Mouse (Mus musculus) neural tube, embryonic 15.5 days (tissue): Measurements from ENCODE around the gene Tmtc2. TPM values are rescaled to one million over a fixed set of nuclear protein-coding genes. Genes with fewer than 3 reads are reported as not detected.

Experiments used
- ATAC-seq: fragments of 200-750 bp; cut with Nextera tagmentation; 2 replicates; pipeline ENCODE4 v1.8.0; 2017; ENCODE audit warnings: mild to moderate bottlenecking, moderate TSS enrichment, moderate library complexity; ENCODE audit not compliant: low FRiP score
- H3K27ac ChIP-seq: fragments of 300-500 bp; sonication (generic); replicated peaks from 2 replicates; pipeline ENCODE4 v1.5.1; 2015; ENCODE audit warnings: mild to moderate bottlenecking, inconsistent platforms
- H3K27me3 ChIP-seq: fragments of 300-500 bp; sonication (generic); replicated peaks from 2 replicates; pipeline ENCODE4 v1.6.1; 2015; ENCODE audit warnings: inconsistent platforms
- H3K36me3 ChIP-seq: fragments of 300-500 bp; sonication (generic); 2 replicates; pipeline ENCODE4 v1.6.1; 2015; ENCODE audit warnings: inconsistent platforms
- H3K4me1 ChIP-seq: fragments of 300-500 bp; sonication (generic); 2 replicates; pipeline ENCODE4 v1.6.1; 2015; ENCODE audit warnings: inconsistent platforms
- H3K4me2 ChIP-seq: fragments of 300-500 bp; sonication (generic); 2 replicates; pipeline ENCODE4 v1.6.1; 2015; ENCODE audit warnings: inconsistent platforms, mild to moderate bottlenecking, moderate library complexity
- H3K4me3 ChIP-seq: fragments of 300-500 bp; sonication (generic); replicated peaks from 2 replicates; pipeline ENCODE4 v1.5.1; 2015; ENCODE audit warnings: mild to moderate bottlenecking, inconsistent platforms
- H3K9ac ChIP-seq: fragments of 300-500 bp; sonication (generic); replicated peaks from 2 replicates; pipeline ENCODE4 v1.6.1; 2015; ENCODE audit warnings: mild to moderate bottlenecking, inconsistent platforms
- H3K9me3 ChIP-seq: fragments of 300-500 bp; sonication (generic); replicated peaks from 2 replicates; pipeline ENCODE4 v1.6.1; 2016; ENCODE audit warnings: inconsistent platforms
- WGBS: fragments of 180-500 bp; shearing (Covaris S2); methylation state at CpG from one replicate; pipeline ENCODE4 v1.1.7; 2015; ENCODE audit warnings: mixed read lengths; 5-methylcytosine and 5-hydroxymethylcytosine counted together
- polyA plus RNA-seq: library from polyadenylated mRNA; unstranded; fragments of >200 nt; fragmentation: Nextera tagmentation; extraction: Ambion mirVana; gene quantifications from 2 replicates; pipeline ENCODE4 v1.2.1, GENCODE M21; 2015

Tmtc2 gene
- polyA plus RNA-seq, 1 experiment from 2014 or later: 7.8 TPM

DNA sequence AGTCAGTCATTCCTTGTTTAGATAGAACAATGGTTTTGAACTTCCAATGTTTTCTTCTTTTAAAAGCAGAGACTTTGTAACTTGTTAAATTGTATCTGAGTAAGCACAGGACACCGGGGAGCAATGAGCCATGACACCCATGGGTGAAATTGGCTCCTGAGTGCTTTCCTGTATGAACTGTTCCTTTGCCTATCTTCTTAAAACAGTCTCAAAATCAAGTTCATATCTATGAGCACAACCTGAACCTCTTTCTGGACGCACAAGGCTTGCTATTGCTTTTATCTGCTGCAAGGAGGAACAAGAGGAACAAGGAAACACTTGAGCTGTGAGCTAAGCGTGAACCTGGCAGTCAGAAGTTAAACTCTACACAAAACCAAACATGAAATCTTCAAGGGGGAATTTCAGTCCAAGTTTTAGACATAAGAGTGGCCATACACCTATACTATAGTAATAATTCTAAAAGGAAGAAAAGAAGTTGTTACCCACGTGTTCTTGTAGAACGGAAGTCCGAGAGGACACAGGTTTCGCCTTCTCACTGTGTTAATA is 60.4 kb downstream of the Tmtc2 start:
- Histone ChIP-seq H3K4me3 (no peak overlapping the region), H3K4me2 (no peak overlapping the region), H3K36me3 (no peaks in the 10 kb centered on the region), H3K27me3 (no peaks in the 10 kb centered on the region), H3K9me3 (no peaks in the 10 kb centered on the region), H3K4me1 (peaks cover 20% of the 10 kb centered on the region), H3K27ac (no peak overlapping the region), H3K9ac (no peak overlapping the region)
- ATAC-seq: no peak
- WGBS: 68% methylated on average over 7 of the region's 7 CpGs

DNA sequence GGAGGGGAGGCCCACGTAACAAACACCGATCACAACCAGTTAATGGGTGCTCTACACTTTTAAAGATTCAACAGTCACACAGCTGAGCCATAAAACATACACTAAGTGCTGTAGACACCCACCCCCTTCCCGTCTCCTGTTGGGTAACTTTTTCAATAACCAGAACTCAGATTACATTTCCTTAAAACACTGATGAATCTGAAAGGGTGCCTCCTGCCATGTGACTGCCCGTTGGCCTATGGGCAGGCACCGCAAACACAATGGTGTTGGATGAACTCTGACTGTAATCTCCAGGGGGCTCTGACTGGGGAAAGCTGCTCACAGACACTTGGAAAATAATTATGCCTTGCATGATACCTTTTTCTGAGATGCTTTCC is 64.4 kb downstream of the Tmtc2 start:
- Histone ChIP-seq H3K4me3 (no peak overlapping the region), H3K4me1 (peaks cover 15% of the 10 kb centered on the region), H3K9me3 (no peaks in the 10 kb centered on the region), H3K36me3 (no peaks in the 10 kb centered on the region), H3K4me2 (peak overlapping the region; percentile 30), H3K27me3 (no peaks in the 10 kb centered on the region), H3K27ac (no peak overlapping the region), H3K9ac (no peak overlapping the region)
- WGBS: 21% methylated on average over 5 of the region's 5 CpGs
- no peak for ATAC-seq

DNA sequence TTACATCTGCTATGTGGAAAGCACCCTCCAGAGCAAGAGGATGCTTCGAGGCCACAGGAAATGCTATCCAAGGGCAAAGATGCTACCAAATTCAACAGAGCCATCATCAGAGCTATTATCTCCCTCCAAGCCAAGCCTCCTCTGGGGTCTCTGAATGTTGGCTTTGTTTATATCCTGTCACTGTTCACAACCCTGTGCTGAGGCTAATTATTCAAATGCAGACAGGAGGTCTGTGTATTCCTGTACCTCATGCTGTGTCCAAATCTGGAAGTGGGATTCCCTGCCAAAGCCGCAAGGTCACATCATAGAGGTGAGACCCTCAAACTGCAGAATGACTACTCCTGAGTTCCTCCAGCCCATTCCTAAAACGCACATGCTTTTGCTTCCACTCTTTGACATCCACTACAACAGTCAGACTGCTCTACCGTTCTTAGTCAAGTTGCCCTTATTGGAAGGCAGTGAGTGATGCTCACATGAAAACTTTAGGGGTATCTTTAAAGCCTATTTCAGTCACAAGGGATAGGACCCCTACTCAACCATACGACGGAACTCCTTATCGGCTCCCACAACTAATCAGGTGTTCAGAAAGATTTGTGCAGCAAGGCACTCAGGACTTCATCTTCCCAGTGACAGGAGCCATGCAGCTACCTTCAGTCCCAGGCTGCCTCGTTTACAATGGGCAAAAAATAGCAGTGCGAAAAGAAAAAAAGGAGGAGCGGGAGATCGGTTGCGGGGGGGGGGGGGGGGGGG is 64.9 kb downstream of the Tmtc2 start:
- Histone ChIP-seq H3K9me3 (no peaks in the 10 kb centered on the region), H3K27me3 (no peaks in the 10 kb centered on the region), H3K9ac (no peak overlapping the region), H3K4me3 (no peak overlapping the region), H3K4me1 (peaks cover 15% of the 10 kb centered on the region), H3K27ac (no peak overlapping the region), H3K4me2 (peak overlapping the region; percentile 30), H3K36me3 (no peaks in the 10 kb centered on the region)
- WGBS: 33% methylated on average over 10 of the region's 12 CpGs
- ATAC-seq: no peak; the same call in 1 of the 2 replicates

DNA sequence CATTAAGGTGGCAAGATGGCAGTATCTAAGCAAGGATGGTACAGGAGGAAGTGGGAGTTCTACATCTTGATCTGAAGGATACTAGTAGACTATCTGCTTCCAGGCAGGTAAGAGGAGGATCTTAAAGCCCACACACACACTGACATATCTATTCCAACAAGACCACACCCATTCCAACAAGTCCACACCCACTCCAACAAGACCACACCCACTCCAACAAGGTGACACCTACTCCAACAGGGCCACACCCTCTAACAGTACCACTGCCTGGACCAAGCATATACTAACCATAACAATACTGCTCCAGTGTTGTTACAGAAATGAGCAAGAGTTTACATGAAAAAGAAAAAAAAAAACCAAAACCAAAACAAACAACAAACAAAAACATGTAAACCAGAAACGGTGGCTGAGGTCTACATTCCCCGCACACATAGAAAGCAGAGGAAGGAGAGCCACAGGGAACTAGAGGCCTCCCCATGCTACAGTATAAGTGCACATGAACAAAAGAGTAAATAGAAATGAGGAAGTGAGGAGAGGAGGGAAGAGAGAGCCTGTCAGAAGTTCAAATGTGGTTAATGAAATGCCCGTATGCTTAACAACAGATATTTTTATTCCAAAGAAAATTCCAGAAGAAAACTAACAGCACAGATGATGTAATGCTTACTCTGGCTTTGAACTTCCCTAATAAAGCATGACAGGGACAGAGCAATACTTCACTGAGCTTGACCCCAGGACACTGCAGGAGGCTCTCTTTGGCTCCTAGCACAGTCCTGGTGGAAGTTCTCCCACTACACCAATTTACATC is 66.1 kb downstream of the Tmtc2 start:
- 61% methylated on average over 3 of the region's 3 CpGs for WGBS
- Histone ChIP-seq H3K4me1 (peaks cover 15% of the 10 kb centered on the region), H3K4me3 (no peak overlapping the region), H3K4me2 (no peak overlapping the region), H3K9me3 (no peaks in the 10 kb centered on the region), H3K9ac (no peak overlapping the region), H3K36me3 (no peaks in the 10 kb centered on the region), H3K27ac (no peak overlapping the region), H3K27me3 (no peaks in the 10 kb centered on the region)
- no peak for ATAC-seq

DNA sequence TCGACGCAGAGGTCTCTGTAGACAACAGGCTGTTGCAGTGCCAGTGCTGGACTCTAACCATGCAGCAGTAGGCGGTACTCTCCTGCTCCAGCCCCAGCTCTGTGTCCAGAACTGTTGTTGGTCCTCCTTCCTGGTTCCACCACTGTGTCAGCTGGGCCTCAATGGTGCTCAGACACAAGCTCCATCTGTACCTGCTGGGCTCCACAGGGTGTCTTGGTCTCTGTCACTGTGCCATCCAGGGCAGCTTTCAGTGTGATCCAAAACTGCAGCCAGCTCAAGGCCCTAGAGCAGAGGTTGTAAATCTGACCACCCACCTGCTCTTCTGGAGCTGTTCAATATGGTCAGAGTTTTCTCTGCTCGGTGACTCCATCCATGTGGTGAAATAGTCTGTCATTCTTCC is 68.2 kb downstream of the Tmtc2 start:
- H3K36me3 ChIP-seq: no peaks in the 10 kb centered on the region
- no peak for ATAC-seq
- H3K4me1 ChIP-seq: peaks cover 17% of the 10 kb centered on the region
- H3K27ac ChIP-seq: no peak overlapping the region
- no peaks in the 10 kb centered on the region for H3K9me3 ChIP-seq
- 90% methylated on average over 4 of the region's 4 CpGs for WGBS
- no peaks in the 10 kb centered on the region for H3K27me3 ChIP-seq
- H3K4me2 ChIP-seq: no peak overlapping the region
- no peak overlapping the region for H3K4me3 ChIP-seq
- H3K9ac ChIP-seq: no peak overlapping the region

DNA sequence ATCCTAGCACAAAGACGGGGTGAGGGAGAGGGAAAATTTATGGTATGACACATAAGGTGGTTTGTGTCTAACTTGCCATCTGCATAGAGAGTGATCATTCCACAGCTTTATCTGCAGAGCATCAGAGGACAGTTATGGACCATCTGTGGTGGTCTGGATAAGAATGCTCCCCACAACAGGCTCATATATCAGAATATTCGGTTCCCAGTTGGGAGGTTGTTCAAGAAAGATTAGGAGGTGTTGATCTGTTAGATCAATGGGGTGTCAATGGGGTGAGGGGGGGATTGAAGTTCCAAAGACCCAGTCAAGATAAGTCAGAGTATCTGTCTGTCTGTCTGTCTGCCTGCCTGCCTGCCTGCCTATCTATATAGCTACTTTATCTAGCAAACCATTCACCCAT is 69.8 kb downstream of the Tmtc2 start:
- no peaks in the 10 kb centered on the region for H3K27me3 ChIP-seq
- no peaks in the 10 kb centered on the region for H3K36me3 ChIP-seq
- no peak overlapping the region for H3K9ac ChIP-seq
- 76% methylated on average over 2 of the region's 2 CpGs for WGBS
- peaks cover 9% of the 10 kb centered on the region for H3K4me1 ChIP-seq
- H3K9me3 ChIP-seq: no peaks in the 10 kb centered on the region
- ATAC-seq: no peak
- no peak overlapping the region for H3K4me2 ChIP-seq
- H3K27ac ChIP-seq: no peak overlapping the region
- H3K4me3 ChIP-seq: no peak overlapping the region

DNA sequence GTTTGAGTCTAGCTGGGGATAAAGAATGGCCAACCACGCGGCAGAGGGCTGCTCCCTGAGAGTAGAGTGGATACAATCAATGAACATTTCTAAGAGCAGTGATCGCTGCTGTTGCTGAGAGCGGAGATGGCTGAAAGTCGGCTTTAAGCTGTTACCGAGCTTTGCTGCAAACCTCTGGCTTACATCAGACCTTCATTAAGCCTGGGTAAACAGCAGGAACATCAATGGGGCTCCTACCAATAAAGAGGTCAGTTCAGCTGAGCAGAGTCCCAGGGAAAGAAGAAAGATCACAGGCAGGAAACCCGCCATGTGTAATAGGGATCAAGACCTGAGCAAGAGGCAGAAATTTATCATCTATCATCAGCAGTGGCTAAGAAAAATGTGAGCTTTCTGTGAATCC is 72.5 kb downstream of the Tmtc2 start:
- Histone ChIP-seq H3K36me3 (no peaks in the 10 kb centered on the region), H3K9me3 (no peaks in the 10 kb centered on the region), H3K27me3 (no peaks in the 10 kb centered on the region), H3K9ac (no peak overlapping the region), H3K4me3 (no peak overlapping the region), H3K27ac (0 out of 2 replicates have a peak overlapping the region, but pooled peaks have one; percentile 33), H3K4me2 (no peak overlapping the region), H3K4me1 (0 out of 2 replicates have a peak, but pooled peaks cover 2% of the 10 kb centered on the region)
- 52% methylated on average over 7 of the region's 7 CpGs for WGBS
- ATAC-seq: no peak; the same call in 1 of the 2 replicates

DNA sequence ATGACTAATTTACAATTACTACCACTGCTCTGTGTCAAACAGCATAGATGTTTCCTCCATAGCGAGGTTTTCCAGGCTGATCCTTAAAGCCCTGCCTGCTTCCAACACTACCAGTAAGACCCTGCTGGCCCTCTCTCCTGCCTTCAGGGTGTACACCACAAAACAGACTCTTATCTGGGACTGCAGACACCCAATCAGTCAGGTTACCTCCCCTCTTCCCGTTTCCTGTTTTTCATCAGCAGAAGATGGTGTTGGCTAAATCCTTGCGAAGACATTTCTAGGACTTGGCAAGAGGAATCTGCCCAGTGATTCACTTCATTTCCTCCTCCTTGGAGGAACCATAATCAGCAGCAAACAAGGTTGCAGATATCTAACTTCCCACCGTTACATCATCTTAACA is 73.8 kb downstream of the Tmtc2 start:
- H3K27ac ChIP-seq: no peak overlapping the region
- no peaks in the 10 kb centered on the region for H3K36me3 ChIP-seq
- no peak overlapping the region for H3K9ac ChIP-seq
- no peak for ATAC-seq
- no peak overlapping the region for H3K4me3 ChIP-seq
- 0 out of 2 replicates have a peak, but pooled peaks cover 2% of the 10 kb centered on the region for H3K4me1 ChIP-seq
- no peaks in the 10 kb centered on the region for H3K9me3 ChIP-seq
- no peak overlapping the region for H3K4me2 ChIP-seq
- H3K27me3 ChIP-seq: no peaks in the 10 kb centered on the region
- WGBS: 83% methylated on average over 4 of the region's 4 CpGs

DNA sequence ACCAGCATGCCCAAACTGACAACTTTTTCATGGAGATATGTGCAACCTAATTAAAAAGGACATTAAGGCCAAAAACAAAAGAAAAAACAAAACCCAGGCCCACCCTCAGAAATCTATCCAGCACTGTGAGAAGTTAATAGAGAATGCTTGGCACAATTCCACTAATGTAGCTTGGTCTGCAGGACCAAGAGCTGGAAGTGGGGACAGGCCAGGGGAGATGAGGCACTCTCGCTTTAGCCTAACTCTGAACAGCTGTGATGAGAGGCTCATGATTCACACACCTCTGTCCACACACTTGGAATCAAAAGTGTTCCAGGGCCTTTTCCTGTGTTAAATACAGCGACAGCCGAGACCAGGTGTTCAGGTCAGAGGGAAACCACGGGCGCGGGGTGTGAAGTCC is 79.0 kb downstream of the Tmtc2 start:
- Histone ChIP-seq H3K4me2 (no peak overlapping the region), H3K9me3 (no peaks in the 10 kb centered on the region), H3K4me1 (peaks cover 8% of the 10 kb centered on the region; the same call in 1 of the 2 replicates), H3K27ac (no peak overlapping the region), H3K9ac (no peak overlapping the region), H3K27me3 (no peaks in the 10 kb centered on the region), H3K36me3 (no peaks in the 10 kb centered on the region), H3K4me3 (no peak overlapping the region)
- 84% methylated on average over 6 of the region's 6 CpGs for WGBS
- no peak for ATAC-seq

DNA sequence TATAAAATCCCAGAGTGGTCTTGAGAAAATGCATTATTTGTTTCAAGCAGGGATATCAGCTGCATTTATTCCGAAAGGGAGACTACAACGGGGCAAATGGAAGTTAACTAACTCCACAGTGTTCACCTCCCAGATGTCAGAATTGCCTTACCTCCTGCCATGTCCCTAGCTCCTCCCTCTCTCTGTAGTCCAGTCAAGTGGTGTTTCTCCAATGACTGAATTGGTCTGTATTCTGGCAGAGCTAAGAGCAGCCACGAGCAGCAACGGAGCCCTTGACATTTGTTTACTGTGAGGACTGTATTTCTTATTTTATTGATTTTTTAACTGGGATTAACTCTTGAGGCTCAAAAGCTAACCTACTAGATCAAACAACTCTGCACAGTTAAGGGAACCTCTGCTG is 81.8 kb downstream of the Tmtc2 start:
- 39% methylated on average over 4 of the region's 4 CpGs for WGBS

DNA sequence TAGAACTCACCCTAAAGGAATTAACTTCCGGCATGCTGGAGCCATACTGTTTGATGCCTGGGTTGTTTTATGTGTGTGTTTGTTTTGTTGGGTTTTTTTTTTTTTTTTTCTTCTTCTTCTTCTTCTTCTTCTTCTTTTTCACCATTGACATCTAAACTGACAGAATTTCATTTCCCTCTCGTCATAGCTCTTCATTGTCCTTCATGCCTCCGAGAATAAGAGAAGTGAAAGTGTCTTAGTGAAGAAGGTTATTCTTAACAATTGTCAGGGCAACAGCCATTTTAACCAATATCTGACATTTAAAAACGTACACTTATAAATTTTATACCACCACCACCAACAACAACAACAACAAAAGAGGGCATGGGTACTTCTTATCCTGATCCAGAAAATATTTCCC is 83.5 kb downstream of the Tmtc2 start:
- WGBS: 86% methylated on average over 4 of the region's 4 CpGs
- no peak overlapping the region for H3K9ac ChIP-seq

More for the DNA sequence above, 81.8 kb downstream of the Tmtc2 start:
- Histone ChIP-seq H3K27ac (no peak overlapping the region), H3K27me3 (no peaks in the 10 kb centered on the region), H3K4me1 (peaks cover 12% of the 10 kb centered on the region; the same call in 1 of the 2 replicates), H3K4me3 (no peak overlapping the region), H3K36me3 (no peaks in the 10 kb centered on the region), H3K9me3 (no peaks in the 10 kb centered on the region), H3K4me2 (no peak overlapping the region), H3K9ac (no peak overlapping the region)
- ATAC-seq: no peak

More for the DNA sequence above, 83.5 kb downstream of the Tmtc2 start:
- H3K27me3 ChIP-seq: no peaks in the 10 kb centered on the region
- no peak overlapping the region for H3K27ac ChIP-seq
- H3K4me3 ChIP-seq: no peak overlapping the region
- no peak overlapping the region for H3K4me2 ChIP-seq
- H3K36me3 ChIP-seq: no peaks in the 10 kb centered on the region
- H3K9me3 ChIP-seq: no peaks in the 10 kb centered on the region
- no peak for ATAC-seq
- H3K4me1 ChIP-seq: peaks cover 12% of the 10 kb centered on the region; the same call in 1 of the 2 replicates
